Mouse (Mus musculus) ES-Bruce4 (cell line): Measurements from ENCODE around the gene Stim1. TPM values are rescaled to one million over a fixed set of nuclear protein-coding genes. Genes with fewer than 3 reads are reported as not detected.

Source experiments
- H3K27ac ChIP-seq: 2 replicates; pipeline ENCODE4 v1.5.1; 2012; ENCODE audit warnings: low read length, inconsistent platforms; ENCODE audit not compliant: insufficient read depth
- H3K27me3 ChIP-seq: 2 replicates; pipeline ENCODE4 v1.6.1; 2012; ENCODE audit warnings: mild to moderate bottlenecking, low read length, inconsistent platforms; ENCODE audit not compliant: control insufficient read depth, poor library complexity, insufficient read depth, severe bottlenecking
- H3K36me3 ChIP-seq: 2 replicates; pipeline ENCODE4 v1.6.1; 2012; ENCODE audit warnings: inconsistent platforms, mild to moderate bottlenecking, low read length, moderate library complexity; ENCODE audit not compliant: control insufficient read depth, poor library complexity, insufficient read depth, severe bottlenecking
- H3K4me1 ChIP-seq: one replicate; pipeline ENCODE4 v1.8.1; 2011; ENCODE audit warnings: low read length; ENCODE audit not compliant: control insufficient read depth, insufficient read depth
- H3K4me3 ChIP-seq: 2 replicates; pipeline ENCODE4 v1.5.1; 2011; ENCODE audit warnings: low read depth, mild to moderate bottlenecking, low read length
- H3K9ac ChIP-seq: 2 replicates; pipeline ENCODE4 v1.6.1; 2012; ENCODE audit warnings: low read depth, mild to moderate bottlenecking, inconsistent platforms; ENCODE audit not compliant: poor library complexity, severe bottlenecking
- H3K9me3 ChIP-seq: replicated peaks from 2 replicates; pipeline ENCODE4 v1.6.1; 2012; ENCODE audit warnings: mild to moderate bottlenecking, low read length, inconsistent platforms; ENCODE audit not compliant: control insufficient read depth, poor library complexity, insufficient read depth, severe bottlenecking
- CTCF ChIP-seq: IDR thresholded peaks from one replicate; pipeline ENCODE4 v1.8.1; 2011; ENCODE audit warnings: low read depth, low read length
- EP300 ChIP-seq: IDR thresholded peaks from 2 replicates; pipeline ENCODE4 v1.6.1; 2011; ENCODE audit warnings: low read depth, low read length; ENCODE audit not compliant: insufficient read depth
- POLR2A ChIP-seq: IDR thresholded peaks from one replicate; pipeline ENCODE4 v1.8.1; 2011; ENCODE audit warnings: low read length; ENCODE audit not compliant: insufficient read depth
- polyA plus RNA-seq: library from polyadenylated mRNA; stranded (reverse); fragments of >200 nt; gene quantifications from 2 replicates; pipeline ENCODE4 v1.2.4, GENCODE M21; 2011; ENCODE audit warnings: low read depth; ENCODE audit not compliant: missing spikeins, insufficient read depth, insufficient read length

Stim1 gene
- polyA plus RNA-seq, 1 experiment = 26.0 TPM

GRCm38 (mm10) chr7:102313535-102313863 is 45.9 kb downstream of the Stim1 start:
- Histone ChIP-seq H3K9ac (no peak overlapping the region), H3K36me3 (no peaks in the 10 kb centered on the region), H3K4me1 (no peaks in the 10 kb centered on the region), H3K27ac (no peak overlapping the region), H3K4me3 (no peak overlapping the region), H3K27me3 (no peaks in the 10 kb centered on the region), H3K9me3 (no peaks in the 10 kb centered on the region)
- TF ChIP-seq EP300 (no peak), POLR2A (no peak), CTCF (no peak)

GRCm38 (mm10) chr7:102314107-102314506 is 46.5 kb downstream of the Stim1 start:
- TF ChIP-seq POLR2A (no peak), CTCF (no peak), EP300 (no peak)
- H3K4me1 ChIP-seq = no peaks in the 10 kb centered on the region
- H3K9me3 ChIP-seq = no peaks in the 10 kb centered on the region
- no peak overlapping the region for H3K4me3 ChIP-seq
- H3K27me3 ChIP-seq = no peaks in the 10 kb centered on the region
- H3K36me3 ChIP-seq = no peaks in the 10 kb centered on the region
- no peak overlapping the region for H3K9ac ChIP-seq
- no peak overlapping the region for H3K27ac ChIP-seq

- H3K27ac ChIP-seq = no peak overlapping the region
- no peak overlapping the region for H3K4me3 ChIP-seq
- H3K4me1 ChIP-seq = no peaks in the 10 kb centered on the region
- TF ChIP-seq POLR2A = no peak
- TF ChIP-seq EP300 = no peak
- no peak for TF ChIP-seq CTCF
- no peaks in the 10 kb centered on the region for H3K27me3 ChIP-seq
- no peaks in the 10 kb centered on the region for H3K36me3 ChIP-seq
- H3K9me3 ChIP-seq = no peaks in the 10 kb centered on the region
- H3K9ac ChIP-seq = no peak overlapping the region
These were observed 47.3 kb downstream of the Stim1 start for GRCm38 (mm10) chr7:102314908-102315307.

- Histone ChIP-seq H3K27ac (no peak overlapping the region), H3K27me3 (no peaks in the 10 kb centered on the region), H3K4me1 (no peaks in the 10 kb centered on the region), H3K36me3 (no peaks in the 10 kb centered on the region), H3K9ac (no peak overlapping the region), H3K9me3 (no peaks in the 10 kb centered on the region), H3K4me3 (no peak overlapping the region)
- TF ChIP-seq CTCF (no peak), EP300 (no peak), POLR2A (no peak)
These were observed 47.8 kb downstream of the Stim1 start for GRCm38 (mm10) chr7:102315435-102315834.

GRCm38 (mm10) chr7:102317583-102318168 is 50.1 kb downstream of the Stim1 start:
- H3K9me3 ChIP-seq = no peaks in the 10 kb centered on the region
- H3K36me3 ChIP-seq = no peaks in the 10 kb centered on the region
- H3K4me1 ChIP-seq = no peaks in the 10 kb centered on the region
- TF ChIP-seq CTCF = no peak
- no peak overlapping the region for H3K4me3 ChIP-seq
- no peak overlapping the region for H3K9ac ChIP-seq
- H3K27ac ChIP-seq = no peak overlapping the region
- no peaks in the 10 kb centered on the region for H3K27me3 ChIP-seq

GRCm38 (mm10) chr7:102322137-102322536 is 54.5 kb downstream of the Stim1 start:
- no peak overlapping the region for H3K9ac ChIP-seq
- H3K36me3 ChIP-seq = no peaks in the 10 kb centered on the region
- no peak overlapping the region for H3K4me3 ChIP-seq
- H3K27ac ChIP-seq = no peak overlapping the region
- no peaks in the 10 kb centered on the region for H3K27me3 ChIP-seq
- H3K9me3 ChIP-seq = no peaks in the 10 kb centered on the region
- no peak for TF ChIP-seq CTCF
- TF ChIP-seq POLR2A = no peak
- no peak for TF ChIP-seq EP300
- no peaks in the 10 kb centered on the region for H3K4me1 ChIP-seq
